Mouse (Mus musculus): Measurements from ENCODE around the gene Ahsg.

Ahsg gene

DNA sequence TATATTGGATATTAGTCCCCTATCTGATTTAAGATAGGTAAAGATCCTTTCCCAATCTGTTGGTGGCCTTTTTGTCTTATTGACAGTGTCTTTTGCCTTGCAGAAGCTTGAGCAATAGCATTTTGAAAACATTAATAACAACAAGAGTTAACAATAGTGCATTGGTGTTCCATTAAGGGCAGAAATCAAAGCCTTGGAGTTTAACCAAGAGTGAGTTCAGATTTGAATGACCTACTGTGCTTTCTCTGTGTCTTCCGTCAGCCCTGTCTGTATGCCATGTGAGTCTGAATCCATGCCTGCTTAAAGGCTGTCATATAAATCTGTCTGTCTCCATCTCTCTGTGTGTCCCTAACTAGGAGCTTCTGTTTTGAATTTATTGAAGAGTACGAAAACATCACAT is 56.3 kb downstream of the Ahsg start:
- DNase-seq: no peak
